Mouse (Mus musculus) lung, postnatal 0 days (tissue): Measurements from ENCODE around the gene Susd6.

Experiments
- CTCF ChIP-seq: IDR thresholded peaks from 2 replicates; pipeline ENCODE4 v1.5.1; 2016; ENCODE audit warnings: antibody characterized with exemption, mild to moderate bottlenecking
- EP300 ChIP-seq: IDR thresholded peaks from 2 replicates; pipeline ENCODE4 v1.6.1; 2016; ENCODE audit warnings: antibody characterized with exemption, mild to moderate bottlenecking, control low read depth

GRCm38 (mm10) chr12:80793535-80793934 lies 3.2 kb downstream of the Susd6 start:
- no peak for TF ChIP-seq EP300
- no peak for TF ChIP-seq CTCF
